Mouse (Mus musculus) cerebellum, adult 2 months (tissue): ENCODE results near the gene Gapt. TPM values are rescaled to one million over a fixed set of nuclear protein-coding genes. Genes with fewer than 3 reads are reported as not detected.

Source experiments
- DNase-seq, 2 experiments: peaks; one replicate each; pipeline ENCODE4 v3.0.0; 2021
- H3K27ac ChIP-seq: fragments of 200-500 bp; 2 replicates; pipeline ENCODE4 v1.5.1; 2012; ENCODE audit warnings: low read length, control low read depth, inconsistent platforms; ENCODE audit not compliant: insufficient read depth
- H3K27me3 ChIP-seq: fragments of 200-500 bp; 2 replicates; pipeline ENCODE4 v1.6.1; 2012; ENCODE audit warnings: inconsistent platforms, mild to moderate bottlenecking, low read length, moderate library complexity; ENCODE audit not compliant: control insufficient read depth, insufficient read depth
- H3K4me1 ChIP-seq: fragments of 200-500 bp; 2 replicates; pipeline ENCODE4 v1.6.1; 2011; ENCODE audit warnings: low read length; ENCODE audit not compliant: control insufficient read depth, insufficient read depth
- H3K4me3 ChIP-seq: fragments of 200-500 bp; replicated peaks from 2 replicates; pipeline ENCODE3; 2011; ENCODE audit warnings: mild to moderate bottlenecking, low read depth, low read length, control low read depth; ENCODE audit not compliant: insufficient read depth
- CTCF ChIP-seq: fragments of 200-500 bp; IDR thresholded peaks from 2 replicates; pipeline ENCODE4 v1.5.1; 2011; ENCODE audit warnings: low read depth, mild to moderate bottlenecking, control low read depth, low read length, moderate library complexity, borderline replicate concordance; ENCODE audit not compliant: insufficient read depth
- POLR2A ChIP-seq: fragments of 200-500 bp; IDR thresholded peaks from 2 replicates; pipeline ENCODE4 v1.6.1; 2011; ENCODE audit warnings: low read length, control low read depth, borderline replicate concordance; ENCODE audit not compliant: insufficient read depth
- WGBS: fragments of 180-500 bp; shearing (Covaris S2); methylation state at CpG from one replicate; pipeline ENCODE4 v1.1.7; 2018; 5-methylcytosine and 5-hydroxymethylcytosine counted together
- polyA plus RNA-seq: library from polyadenylated mRNA; depleted of rRNA; stranded (reverse); fragments of >200 nt; gene quantifications from 2 replicates; pipeline ENCODE4 v1.2.3, GENCODE M21; 2012; rRNA removed

Gapt gene
- polyA plus RNA-seq, 1 experiment = not detected

DNA sequence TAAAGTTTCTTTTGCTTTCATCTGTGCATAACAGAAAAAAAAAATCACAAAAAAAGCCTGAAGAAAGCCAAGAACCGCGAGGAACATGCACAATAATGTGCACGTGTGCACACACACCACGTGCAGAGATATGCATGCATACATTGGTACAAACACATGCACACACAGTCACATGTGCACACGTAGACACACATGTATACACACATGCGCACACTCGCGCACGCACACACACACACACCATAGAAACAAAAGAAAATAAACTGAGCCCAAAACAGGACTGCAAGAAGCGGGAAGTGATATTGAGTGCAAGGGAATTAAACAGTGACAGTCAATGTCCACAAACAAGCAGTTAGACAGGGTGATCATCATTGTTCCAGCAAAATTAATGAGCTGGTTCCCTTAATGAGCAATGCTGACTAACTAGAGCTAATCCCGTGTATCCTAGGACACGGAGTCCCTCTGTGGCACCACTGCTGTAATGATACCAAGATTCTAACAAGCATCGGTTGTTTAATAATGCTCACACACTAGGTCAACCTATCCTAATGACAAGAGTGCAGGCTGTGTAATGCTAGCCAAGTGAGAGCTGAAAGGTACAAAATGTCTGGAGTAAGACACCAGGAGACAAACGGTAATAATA, 23.9 kb downstream of the Gapt start:
- no peak for TF ChIP-seq POLR2A
- TF ChIP-seq CTCF = no peak
- no peak overlapping the region for H3K27ac ChIP-seq
- DNase-seq = no peak
- H3K27me3 ChIP-seq = no peaks in the 10 kb centered on the region
- no peaks in the 10 kb centered on the region; the same call in 1 of the 2 replicates for H3K4me1 ChIP-seq
- H3K4me3 ChIP-seq = no peak overlapping the region
- 94% methylated on average over 14 of the region's 14 CpGs for WGBS

DNA sequence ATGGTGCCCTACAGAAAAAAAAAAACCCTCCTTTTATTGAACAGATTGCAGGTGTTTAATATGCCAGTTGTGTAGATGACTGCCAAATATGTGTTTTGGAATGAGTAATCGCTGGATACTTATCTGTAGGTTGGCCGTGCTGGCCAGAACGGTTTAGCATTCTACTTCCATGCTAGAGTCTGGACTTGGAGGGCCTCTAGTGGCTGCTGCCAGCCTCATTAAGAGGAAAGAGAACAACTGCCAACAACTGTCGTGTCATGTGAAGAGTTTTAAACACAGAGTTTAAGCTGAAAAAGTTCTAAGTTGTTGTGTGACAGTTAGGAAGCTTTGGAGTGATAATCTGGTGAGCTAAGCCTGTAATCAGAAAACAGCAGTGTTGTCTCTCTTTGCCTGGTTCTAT, 38.3 kb downstream of the Gapt start:
- no peaks in the 10 kb centered on the region for H3K27me3 ChIP-seq
- 17% methylated on average over 4 of the region's 4 CpGs for WGBS
- DNase-seq = peak in 1 of 2 experiments; percentile 6
- no peaks in the 10 kb centered on the region for H3K4me1 ChIP-seq
- no peak overlapping the region for H3K4me3 ChIP-seq
- no peak for TF ChIP-seq POLR2A
- peak; percentile 32; the same call in 1 of the 2 replicates for TF ChIP-seq CTCF
- no peak overlapping the region for H3K27ac ChIP-seq

DNA sequence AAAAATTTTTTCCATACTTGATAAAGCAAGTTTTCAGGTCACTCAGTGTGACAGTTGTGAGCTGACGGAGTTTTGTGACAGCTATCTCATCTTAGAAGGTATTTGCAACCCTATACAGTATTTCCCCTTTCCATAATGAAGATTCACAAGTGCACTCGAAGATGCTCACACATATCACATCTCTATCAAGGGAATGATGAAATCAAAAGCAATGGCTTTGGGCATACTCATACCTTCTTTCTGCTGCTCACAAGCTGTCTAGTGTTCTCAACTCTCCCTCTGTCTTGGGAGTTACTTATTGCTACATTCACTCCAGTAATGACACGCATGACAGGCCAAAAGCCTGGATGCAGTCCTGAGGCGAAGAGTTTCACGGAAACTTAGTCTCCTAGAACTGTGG, 49.8 kb downstream of the Gapt start:
- WGBS = 81% methylated on average over 5 of the region's 5 CpGs
- TF ChIP-seq POLR2A = no peak
- no peak for TF ChIP-seq CTCF
- H3K4me3 ChIP-seq = no peak overlapping the region
- H3K27me3 ChIP-seq = no peaks in the 10 kb centered on the region
- H3K4me1 ChIP-seq = no peaks in the 10 kb centered on the region
- DNase-seq = no peak
- H3K27ac ChIP-seq = no peak overlapping the region

Other genes with a start within 250 kb of the Gapt start
- gene Rab3c, start 76.2 kb downstream of the Gapt start, polyA plus RNA-seq = 57.5 and 61.2 TPM in 2 replicates
- gene Plk2, start 37.8 kb upstream of the Gapt start, polyA plus RNA-seq = 15.6 and 16.6 TPM in 2 replicates